Mouse (Mus musculus) layer of hippocampus, postnatal 14 days (tissue): ENCODE measurements at regions not wholly inside any gene's neighbourhood (a gene's known extent, or its start where the extent isn't known, plus 50 kb on each side); places are given as distances from the start of the nearest gene placed in this dataset.
A peak's percentile ranks its signal among the peaks of the same experiment; 100 is the strongest.

ENCODE experiments used
- DNase-seq, 2 experiments: peaks; one replicate each; pipeline ENCODE4 v3.0.0; 2021 to 2022; ENCODE audit warnings: low spot score in 2 of 2, mixed read lengths in 1 of 2

DNA sequence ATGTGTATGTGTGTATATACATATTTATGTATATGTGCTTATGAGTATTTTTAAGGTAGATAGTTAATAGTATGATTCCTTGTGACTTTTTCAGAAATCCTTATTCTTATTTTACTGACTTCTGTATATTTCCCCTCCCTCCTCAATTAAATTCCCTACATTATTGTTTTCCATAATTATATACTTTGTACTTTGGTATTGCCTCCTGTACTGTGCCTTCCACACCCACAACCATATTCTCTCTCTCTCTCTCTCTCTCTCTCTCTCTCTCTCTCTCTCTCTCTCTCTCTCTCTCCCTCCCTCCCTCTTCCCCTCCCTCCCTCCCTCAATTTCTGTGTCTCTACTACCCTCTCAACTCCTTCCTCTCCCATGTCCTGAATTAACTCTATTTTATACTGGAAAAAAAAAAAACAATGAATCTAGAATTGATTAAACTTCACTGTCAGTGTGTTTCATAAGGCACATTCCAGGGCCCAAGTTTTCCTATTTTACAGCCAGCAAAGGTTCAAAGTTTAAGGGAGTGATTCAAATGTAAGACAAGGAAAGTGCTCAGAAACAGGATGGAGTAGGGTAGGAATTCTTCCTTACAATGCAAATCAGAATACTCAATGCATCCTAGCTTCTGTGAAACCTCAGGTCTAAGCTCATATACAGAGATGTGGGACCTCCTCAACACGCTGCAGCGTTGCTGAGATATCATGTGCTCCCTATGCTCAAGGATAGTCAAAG, 911.9 kb downstream of the Speer2 start:
- no peak for DNase-seq

GRCm38 (mm10) chr16:68910821-68911220, 952.7 kb downstream of the Speer2 start:
- DNase-seq, result peak in 1 of 2 experiments; percentile 75

DNA sequence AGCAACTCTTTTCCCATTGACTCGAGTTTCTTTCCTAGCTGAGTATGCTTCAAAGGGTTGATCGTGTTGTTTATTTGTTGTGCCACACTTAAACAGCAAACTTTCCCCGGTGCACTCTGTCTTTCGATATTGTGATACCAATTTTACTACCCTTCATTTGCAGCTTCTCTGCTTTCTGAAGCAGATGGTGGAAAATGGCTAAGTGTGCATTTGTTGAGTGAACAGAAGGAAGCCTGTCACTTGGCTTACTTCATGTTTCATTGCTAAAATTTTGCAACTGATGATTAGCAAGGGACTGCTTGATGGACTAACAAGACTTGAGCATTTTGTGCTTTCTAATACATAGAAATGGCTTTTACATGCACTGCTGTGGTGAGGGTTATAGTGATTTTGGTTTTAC, 965.4 kb downstream of the Speer2 start:
- DNase-seq, result peak in 1 of 2 experiments; percentile 54

DNA sequence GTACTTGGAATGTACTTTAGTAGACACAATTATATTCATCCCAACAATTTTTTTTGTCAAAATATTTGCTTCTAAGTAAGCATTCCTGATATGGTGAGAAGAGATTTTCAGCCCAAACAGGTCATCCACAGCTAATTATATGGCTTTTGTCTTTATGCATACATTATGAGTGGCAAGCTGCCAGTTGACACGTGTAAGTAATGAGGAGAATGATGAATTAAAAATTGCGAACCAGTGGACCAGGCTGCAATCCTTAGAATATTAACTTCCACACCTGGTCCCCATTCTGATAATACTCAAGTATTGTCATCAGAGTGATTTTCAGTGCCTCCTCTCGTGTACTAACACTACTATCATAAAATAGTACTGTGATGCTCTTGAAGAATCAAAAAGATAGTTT, 1014.8 kb downstream of the Speer2 start:
- no peak for DNase-seq
